Mouse (Mus musculus) embryonic fibroblast, embryonic 13.5 days (primary cell): ENCODE results near the gene Ccl6.

Experiments used
- CTCF ChIP-seq: IDR thresholded peaks from 2 replicates; pipeline ENCODE4 v1.5.1; 2011; ENCODE audit warnings: mild to moderate bottlenecking, control low read depth, low read length, moderate library complexity, borderline replicate concordance; ENCODE audit not compliant: insufficient read depth
- POLR2A ChIP-seq: IDR thresholded peaks from 2 replicates; pipeline ENCODE4 v1.6.1; 2011; ENCODE audit warnings: low read depth, mild to moderate bottlenecking, control low read depth, low read length, moderate library complexity

- no peak for TF ChIP-seq CTCF
- TF ChIP-seq POLR2A = no peak
Measured at GRCm38 (mm10) chr11:83634425-83634824, 41.5 kb upstream of the Ccl6 start.
